Mouse (Mus musculus) brain, adult 10 weeks (tissue): ENCODE results near the gene Zbtb24. TPM values are rescaled to one million over a fixed set of nuclear protein-coding genes. Genes with fewer than 3 reads are reported as not detected.

Experiments used
- polyA plus RNA-seq: library from polyadenylated mRNA; stranded (reverse); fragments of 350-450 nt; fragmentation: Illumina TruSeq; extraction: RNeasy Lipid Tissue Mini Kit (QIAGEN cat#74804); gene quantifications from one replicate; pipeline ENCODE4 v1.2.3, GENCODE M21; 2015; ENCODE audit warnings: low read depth, low replicate concordance

The Zbtb24 gene
- 13.1 TPM for polyA plus RNA-seq

DNA sequence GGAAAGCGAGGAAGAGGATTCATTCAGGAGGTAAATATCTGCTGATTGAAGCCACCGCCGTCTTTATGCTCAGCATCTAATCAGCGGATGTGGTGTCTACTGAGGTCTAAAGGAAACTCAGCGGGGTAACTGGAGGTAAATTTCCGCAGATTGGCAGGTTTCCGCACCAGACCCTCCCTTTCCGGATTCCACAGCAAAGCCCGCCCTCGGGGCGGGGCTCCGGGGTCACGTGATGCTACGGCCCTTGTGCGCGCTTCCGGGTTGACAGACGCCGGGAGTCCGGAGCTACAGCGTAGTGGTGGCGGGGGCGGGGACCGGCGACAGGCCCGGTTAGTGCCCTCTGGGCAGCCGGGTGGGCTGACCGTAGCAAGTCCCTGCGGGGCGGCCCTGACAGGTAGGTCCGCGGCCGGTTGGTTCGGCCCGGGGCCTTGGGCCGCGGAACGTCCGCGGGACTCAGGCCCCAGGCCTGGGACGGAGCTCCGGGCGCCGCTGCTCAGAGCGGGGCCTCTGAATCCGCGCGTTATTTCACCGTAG is at the start of gene Zbtb24:
Gene Zbtb24, plus strand, starts transcription at position 247 of the 534 bp plus-strand sequence.

DNA sequence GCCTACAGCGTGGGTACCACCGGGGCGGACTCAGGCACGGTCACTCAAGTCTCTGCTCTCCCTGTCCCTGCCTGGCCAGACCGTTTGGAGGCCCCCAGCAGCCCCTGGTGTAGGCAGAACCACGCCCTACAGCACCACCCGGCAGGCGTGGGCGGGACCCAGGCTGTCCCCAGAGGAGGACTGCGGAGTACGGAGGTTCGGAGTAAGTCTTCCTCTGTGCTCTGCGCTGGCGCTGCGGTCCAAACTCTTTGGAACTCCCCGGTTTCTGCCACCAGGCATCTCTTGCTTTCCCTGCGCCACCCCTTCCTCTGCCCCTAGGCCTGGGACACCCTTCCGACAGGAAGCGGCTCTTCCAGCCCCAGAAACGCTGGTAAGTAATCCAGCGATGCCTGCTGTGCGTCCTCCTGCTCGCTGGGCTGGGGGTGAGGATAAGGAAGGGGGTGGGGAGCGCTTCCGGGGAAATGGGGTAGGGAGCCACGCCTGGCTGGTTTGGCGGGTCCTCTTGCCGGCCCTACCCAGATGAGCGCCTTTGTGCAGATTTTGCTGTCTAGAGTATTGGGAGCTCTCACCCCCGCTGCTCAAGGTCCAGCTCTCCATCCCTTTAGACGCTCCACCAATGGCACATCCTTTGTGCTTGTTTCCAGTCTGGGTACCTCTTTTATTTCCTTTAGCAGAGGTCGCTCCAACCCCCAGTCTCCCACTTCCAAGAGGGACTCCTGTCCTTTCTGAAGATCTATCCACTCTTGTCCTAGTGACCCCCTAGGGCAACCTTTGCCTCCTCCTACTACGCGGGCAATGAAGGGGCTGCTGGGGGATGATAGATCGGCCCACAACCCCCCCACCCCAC is 26.2 kb downstream of the Zbtb24 start, which contains the start of gene Mical1:
Gene Mical1, plus strand, starts transcription at position 144 of the 847 bp plus-strand sequence.

DNA sequence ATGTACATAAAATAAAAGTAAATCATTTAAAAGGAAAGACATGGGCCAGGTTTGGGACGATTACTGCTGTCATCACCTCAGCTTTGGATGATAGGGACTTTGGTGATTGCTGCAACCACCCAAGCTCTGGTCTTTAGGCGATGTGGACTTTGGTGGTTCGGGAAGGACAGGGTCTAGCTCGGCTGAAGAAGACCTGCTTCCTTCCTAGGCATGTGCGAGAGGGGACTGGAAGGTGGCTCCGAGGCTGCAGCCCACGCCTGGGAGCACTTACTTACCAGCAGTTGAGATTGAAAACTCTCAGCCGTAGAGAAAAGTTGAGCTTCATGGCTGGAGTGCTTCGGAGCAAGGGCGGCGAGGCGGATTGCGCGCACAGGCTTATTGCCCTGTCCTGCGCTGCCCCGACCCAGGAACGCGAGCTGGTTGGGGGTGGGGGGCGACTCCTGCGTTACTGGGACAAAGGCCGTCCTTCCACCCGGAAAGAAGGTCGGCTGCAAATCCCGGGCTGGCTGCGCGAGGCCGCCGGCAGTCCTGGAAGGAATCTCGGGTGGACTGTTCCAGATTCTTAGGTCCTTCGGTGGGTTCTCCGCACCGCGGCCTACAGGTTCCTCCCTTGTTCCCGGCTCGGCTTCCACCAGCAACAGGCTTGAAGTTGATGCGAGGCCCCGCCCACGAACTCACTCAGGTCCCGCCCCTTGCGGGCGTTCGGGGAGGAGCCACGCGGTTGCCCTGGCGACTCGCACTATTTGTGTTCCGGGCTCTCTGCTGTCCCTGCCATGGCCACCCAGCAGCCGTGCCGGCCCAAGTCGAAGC is 39.7 kb downstream of the Zbtb24 start, which contains the start of the genes Smpd2 and Ppil6:
Gene Smpd2, minus strand, starts transcription at position 662 of the 810 bp plus-strand sequence.
Gene Ppil6, plus strand, starts transcription at position 732 of the 810 bp plus-strand sequence.

Other genes starting within 250 kb of the Zbtb24 start
- 24.6 TPM for gene Fig4, start 147.1 kb upstream of the Zbtb24 start, polyA plus RNA-seq
- gene Ak9, start 146.4 kb upstream of the Zbtb24 start, polyA plus RNA-seq, result 0.30 TPM
- gene Mical1, start 25.9 kb downstream of the Zbtb24 start, polyA plus RNA-seq, result 11.6 TPM
- 21.0 TPM for gene Smpd2, start 40.0 kb downstream of the Zbtb24 start, polyA plus RNA-seq
- 7.5 TPM for gene Ppil6, start 40.1 kb downstream of the Zbtb24 start, polyA plus RNA-seq
- gene Cd164, start 69.0 kb downstream of the Zbtb24 start, polyA plus RNA-seq, result 69.9 TPM